Mouse (Mus musculus) hindlimb bud, embryonic 11.5 days (tissue): ENCODE results near the gene Cd1d1.

Source experiments
- DNase-seq: peaks from one replicate; pipeline ENCODE4 v3.0.0-alpha.2; 2012; ENCODE audit warnings: low read depth, low spot score; ENCODE audit errors: extremely low spot score

Gene Cd1d1

GRCm38 (mm10) chr3:86962665-86963435, 36.4 kb downstream of the Cd1d1 start:
- DNase-seq, result no peak

GRCm38 (mm10) chr3:86961395-86961669, 37.9 kb downstream of the Cd1d1 start:
- DNase-seq, result no peak

- DNase-seq, result no peak
Measured at GRCm38 (mm10) chr3:86960656-86961394, 38.4 kb downstream of the Cd1d1 start.

- DNase-seq, result no peak
Measured at GRCm38 (mm10) chr3:86959088-86959487, 40.2 kb downstream of the Cd1d1 start.

- DNase-seq, result no peak
Measured at GRCm38 (mm10) chr3:86955376-86955775, 43.9 kb downstream of the Cd1d1 start.

GRCm38 (mm10) chr3:86954521-86954920, 44.7 kb downstream of the Cd1d1 start:
- no peak for DNase-seq

GRCm38 (mm10) chr3:86953819-86954218, 45.4 kb downstream of the Cd1d1 start:
- no peak for DNase-seq

GRCm38 (mm10) chr3:86950652-86951051, 48.6 kb downstream of the Cd1d1 start:
- DNase-seq, result no peak
